Mouse (Mus musculus) liver (tissue): Measurements from ENCODE around the gene 5330417H12Rik.
A peak's percentile ranks its signal among the peaks of the same experiment; 100 is the strongest.

Experiments
- DNase-seq: peaks from one replicate; pipeline ENCODE4 v3.0.0-alpha.2; 2020; ENCODE audit warnings: mixed read lengths

5330417H12Rik gene

GRCm38 (mm10) chr7:107624432-107624831 lies 529 bp downstream of the 5330417H12Rik start:
- DNase-seq: no peak

- DNase-seq: no peak
Observed at GRCm38 (mm10) chr7:107620137-107620536, 4.8 kb downstream of the 5330417H12Rik start.

DNA sequence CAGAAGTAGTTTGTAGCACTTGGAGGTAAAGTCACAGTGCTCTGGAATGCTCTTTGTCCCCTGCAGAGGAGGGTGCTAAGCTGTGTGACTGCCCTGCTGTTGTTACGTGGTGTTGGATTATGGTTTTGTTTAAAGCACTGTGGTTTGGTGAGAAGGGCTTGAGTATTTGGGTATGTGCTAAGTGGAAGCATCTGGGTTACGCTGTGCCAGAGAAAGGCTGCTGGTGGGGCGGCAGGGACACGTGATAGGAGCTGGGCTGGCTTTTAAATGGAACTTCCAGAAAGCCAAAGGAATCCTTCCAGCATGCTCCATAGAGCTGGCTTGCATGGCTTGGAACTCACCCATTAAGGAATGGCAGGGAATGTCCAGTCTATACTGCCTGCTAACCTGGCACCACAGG lies 5.7 kb downstream of the 5330417H12Rik start:
- no peak for DNase-seq

- DNase-seq: no peak
Observed at GRCm38 (mm10) chr7:107618028-107618992, 6.7 kb downstream of the 5330417H12Rik start.

GRCm38 (mm10) chr7:107610880-107611279 lies 14.1 kb downstream of the 5330417H12Rik start:
- no peak for DNase-seq

- DNase-seq: no peak
Observed at GRCm38 (mm10) chr7:107609622-107610255, 15.2 kb downstream of the 5330417H12Rik start.

- DNase-seq: no peak
Observed at GRCm38 (mm10) chr7:107607766-107608165, 17.2 kb downstream of the 5330417H12Rik start.

GRCm38 (mm10) chr7:107602913-107603312 lies 22.0 kb downstream of the 5330417H12Rik start:
- DNase-seq: no peak

- DNase-seq: no peak
Observed at GRCm38 (mm10) chr7:107602505-107602904, 22.5 kb downstream of the 5330417H12Rik start.

GRCm38 (mm10) chr7:107600651-107601050 lies 24.3 kb downstream of the 5330417H12Rik start:
- DNase-seq: no peak

DNA sequence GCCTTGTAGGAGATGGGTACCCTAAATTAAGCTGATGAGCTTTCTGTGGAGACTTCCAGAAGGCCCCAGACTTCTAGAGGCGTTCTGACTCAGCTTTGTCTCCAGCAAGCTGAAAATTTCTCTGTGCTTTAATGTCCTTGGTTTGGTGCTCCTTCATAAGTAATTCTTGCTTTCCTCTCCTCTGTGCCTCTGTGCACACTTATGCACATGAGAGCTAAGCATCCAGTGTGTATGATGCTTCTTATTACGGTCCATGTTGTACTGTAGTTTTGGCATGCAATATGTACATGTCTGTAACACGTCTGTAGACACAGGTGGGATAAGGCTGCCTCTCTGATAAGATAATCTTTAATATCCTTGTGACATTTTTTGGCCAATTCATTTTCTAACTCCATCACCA lies 27.0 kb downstream of the 5330417H12Rik start:
- no peak for DNase-seq

GRCm38 (mm10) chr7:107596753-107597152 lies 28.2 kb downstream of the 5330417H12Rik start:
- peak; percentile 26 for DNase-seq

- no peak for DNase-seq
Observed at GRCm38 (mm10) chr7:107595426-107595825, 29.5 kb downstream of the 5330417H12Rik start.

DNA sequence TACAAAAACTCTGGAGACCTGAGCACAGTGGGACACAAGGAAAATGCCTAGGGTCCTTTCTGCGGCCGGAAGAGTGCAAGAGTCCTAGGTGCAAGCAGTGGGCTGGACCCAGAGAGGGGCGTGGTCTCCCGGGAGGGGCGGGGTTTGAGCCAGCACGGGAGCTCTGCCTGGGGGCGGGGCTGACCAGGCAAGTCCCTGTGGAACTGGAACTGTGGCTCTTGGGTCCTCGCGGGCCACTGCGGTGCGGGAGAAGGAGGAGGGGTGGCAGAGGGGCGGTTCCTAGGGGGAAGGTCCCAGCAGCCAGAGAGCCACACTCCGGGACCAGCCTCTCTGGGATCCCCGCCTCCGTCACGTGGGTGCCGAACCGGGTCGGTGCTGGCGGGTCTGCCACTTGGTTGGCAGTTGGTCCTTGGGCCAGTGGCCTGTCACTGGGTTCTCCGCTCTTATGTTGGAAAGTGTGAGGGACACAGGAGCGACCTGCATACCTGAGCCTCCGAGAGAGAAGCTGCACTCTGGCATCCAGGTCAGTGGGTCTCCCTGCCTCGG lies 30.0 kb downstream of the 5330417H12Rik start, which contains the start of gene Ppfibp2:
TSS of gene Ppfibp2 (plus strand) at position 351 of the 546 bp plus-strand sequence.
- DNase-seq: peak; percentile 94

- peak; percentile 41 for DNase-seq
Observed at GRCm38 (mm10) chr7:107594325-107594856, 30.6 kb downstream of the 5330417H12Rik start.

GRCm38 (mm10) chr7:107593904-107594303 lies 31.1 kb downstream of the 5330417H12Rik start:
- no peak for DNase-seq

DNA sequence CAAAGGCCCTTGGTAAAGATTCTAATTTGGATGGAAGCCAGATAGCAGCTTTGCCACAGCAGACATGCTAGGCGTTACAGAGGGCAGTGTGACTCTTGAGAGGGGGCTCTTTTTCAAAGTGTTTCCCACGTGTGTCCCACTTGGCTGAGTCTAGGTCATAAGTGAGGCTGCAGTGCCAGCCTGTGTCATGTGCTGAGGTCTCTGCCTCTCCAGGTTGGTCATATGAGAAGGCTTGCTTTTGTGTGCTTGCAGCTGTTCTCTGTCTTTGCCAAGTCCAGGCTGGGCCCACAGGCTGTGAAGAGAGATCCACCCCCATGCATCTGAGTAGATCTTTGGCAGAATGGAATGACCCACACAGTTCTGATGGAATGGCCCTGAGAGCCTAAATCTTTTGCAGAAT lies 32.3 kb downstream of the 5330417H12Rik start:
- no peak for DNase-seq

DNA sequence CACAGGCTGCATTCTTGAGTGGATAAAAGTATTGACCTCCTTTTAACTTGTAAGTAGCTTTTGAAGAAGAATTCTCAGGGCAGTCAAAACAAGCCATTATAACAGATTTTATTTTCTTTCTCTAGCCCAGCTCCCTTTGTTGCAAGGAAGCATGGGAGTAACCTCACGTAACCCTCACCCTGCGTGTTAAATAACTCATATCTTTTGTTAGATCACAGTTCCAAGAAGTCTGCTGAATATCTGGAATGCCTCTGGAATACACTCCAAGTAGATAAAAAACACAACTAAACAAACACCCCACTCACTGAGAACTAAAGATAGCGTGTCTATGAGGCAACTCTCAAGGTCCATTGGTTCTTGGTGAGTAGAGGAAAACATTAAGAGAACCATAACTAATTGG lies 50.7 kb downstream of the 5330417H12Rik start:
- no peak for DNase-seq
